Mouse (Mus musculus): ENCODE results near the gene N4bp1.

The N4bp1 gene

DNA sequence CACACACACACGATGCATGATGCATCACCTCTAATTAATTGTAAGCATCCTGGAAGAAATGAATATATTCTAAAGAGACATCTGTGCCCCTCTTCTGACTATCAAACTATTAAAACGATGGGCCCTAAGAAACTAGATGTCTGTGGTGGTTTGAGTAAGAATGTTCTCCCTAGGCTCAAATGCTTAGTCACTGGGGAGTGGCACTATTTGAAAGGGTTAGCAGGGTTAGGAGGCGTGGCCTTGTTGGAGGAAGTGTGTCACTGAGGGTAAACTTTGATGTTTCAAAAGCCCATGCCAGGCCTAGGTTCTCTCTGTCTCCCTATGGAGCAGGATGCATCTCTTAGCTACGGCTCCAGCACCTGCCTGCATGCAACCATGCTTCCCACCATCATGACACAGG is 10.3 kb upstream of the N4bp1 start:
- DNase-seq (ENCODE audit: low spot score in 2 of 2): no peak

- no peak for DNase-seq (ENCODE audit: low spot score in 2 of 2)
These were observed 9.2 kb upstream of the N4bp1 start for GRCm38 (mm10) chr8:86894194-86894761.

DNA sequence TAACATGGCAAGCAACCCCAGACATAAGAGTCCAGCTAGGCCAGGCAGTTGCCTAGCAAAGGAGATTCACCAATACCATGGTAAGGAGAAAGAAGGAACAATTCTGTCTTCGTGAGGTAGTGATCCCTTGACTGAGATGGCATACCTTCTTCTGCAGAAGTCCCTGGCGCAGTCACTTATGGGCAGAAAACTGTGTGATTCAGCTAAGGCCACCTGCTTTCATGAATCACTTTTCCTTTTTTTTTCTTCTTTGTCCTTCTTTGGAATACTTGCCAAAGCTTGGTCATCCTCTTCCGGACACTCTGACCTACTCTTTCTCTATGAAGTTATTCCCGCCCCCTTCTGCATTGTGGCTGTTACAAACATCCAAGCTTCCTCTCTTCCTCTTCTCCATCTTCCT is 8.5 kb upstream of the N4bp1 start:
- no peak for DNase-seq (ENCODE audit: low spot score in 2 of 2)

DNA sequence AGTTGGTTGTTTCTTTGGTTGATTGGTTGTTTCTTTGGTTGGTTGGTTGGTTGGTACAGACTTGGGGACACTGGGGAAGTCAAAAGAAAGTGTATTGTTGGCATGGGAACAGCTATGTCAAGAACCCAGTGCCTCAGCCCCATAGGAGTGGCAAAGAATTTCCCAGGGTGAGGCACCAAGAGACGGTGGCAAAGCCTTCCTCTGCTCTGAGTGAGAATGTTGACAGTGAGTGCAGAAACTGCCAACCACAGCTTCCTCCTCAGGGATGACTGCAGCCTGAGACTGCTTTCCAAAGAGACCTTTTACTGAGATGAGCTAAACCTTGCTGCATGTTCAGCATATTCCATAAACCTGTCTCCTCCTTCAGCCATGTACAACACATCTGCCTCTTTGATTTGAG is 6.5 kb upstream of the N4bp1 start:
- DNase-seq (ENCODE audit: low spot score in 2 of 2): no peak

- DNase-seq (ENCODE audit: low spot score in 2 of 2): peak in 1 of 2 experiments; percentile 33
These were observed 3.2 kb upstream of the N4bp1 start for GRCm38 (mm10) chr8:86888058-86888939.

DNA sequence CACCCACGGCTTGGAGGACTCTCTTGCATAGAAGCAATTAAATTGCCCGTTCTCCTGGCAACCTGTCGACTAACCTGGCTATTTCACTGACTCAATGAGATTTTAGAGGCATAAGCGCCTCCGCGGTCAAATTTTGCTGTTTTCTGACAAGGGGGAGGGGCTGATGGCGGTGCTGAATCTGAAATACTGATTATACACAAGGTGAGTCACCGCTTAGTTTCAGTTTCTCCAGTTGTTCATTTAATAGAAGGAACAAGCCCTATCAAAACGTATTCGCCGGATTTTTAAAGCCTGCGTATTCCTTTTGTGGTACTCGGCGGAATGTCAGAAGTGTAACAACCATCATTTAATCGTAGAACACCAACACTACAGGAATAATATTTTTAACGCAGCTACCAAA is 991 bp downstream of the N4bp1 start:
- DNase-seq (ENCODE audit: low spot score in 2 of 2): no peak

GRCm38 (mm10) chr8:86882568-86883478 is 2.2 kb downstream of the N4bp1 start:
- no peak for DNase-seq (ENCODE audit: low spot score in 2 of 2)

DNA sequence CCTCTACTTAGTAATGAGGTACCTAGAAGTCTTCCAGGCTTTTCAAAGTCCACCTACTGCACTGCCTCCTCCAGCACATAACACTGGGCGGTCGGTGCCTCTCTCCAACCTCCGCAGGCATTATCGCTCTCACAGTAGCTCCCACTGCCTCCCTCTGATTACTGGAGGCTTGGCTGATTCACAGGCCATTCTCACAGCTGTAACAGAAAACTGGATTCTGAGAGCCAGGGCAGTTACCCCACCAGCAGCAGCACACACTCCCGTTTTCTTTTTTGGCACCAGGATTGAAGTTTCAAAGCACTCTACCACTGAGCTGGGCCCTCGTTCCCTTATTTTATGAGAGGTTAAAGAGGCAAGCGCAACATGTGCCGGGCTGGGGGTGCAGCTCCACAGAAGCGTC is 3.1 kb downstream of the N4bp1 start:
- no peak for DNase-seq (ENCODE audit: low spot score in 2 of 2)

- DNase-seq (ENCODE audit: low spot score in 2 of 2): no peak
These were observed 3.9 kb downstream of the N4bp1 start for GRCm38 (mm10) chr8:86881068-86881609.

DNA sequence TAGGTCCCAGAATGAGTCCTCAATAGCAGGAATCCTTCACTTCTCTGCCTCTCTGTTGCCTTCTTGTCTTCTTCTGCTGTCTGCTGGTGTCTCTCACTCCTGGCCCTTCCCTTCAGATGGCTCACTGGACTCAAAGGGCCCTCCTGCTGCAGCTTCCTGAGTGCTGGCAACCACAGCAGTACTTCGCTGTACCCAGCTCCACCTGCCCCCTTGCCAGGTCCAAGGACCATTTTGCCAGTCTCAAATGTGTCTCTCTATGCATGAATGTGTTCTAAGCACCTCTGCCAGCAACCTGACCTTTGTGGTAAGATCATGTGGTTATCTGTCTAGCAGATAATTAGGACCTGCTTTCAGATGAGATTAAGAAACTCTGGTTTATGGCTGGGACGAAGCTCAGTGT is 8.2 kb downstream of the N4bp1 start:
- no peak for DNase-seq (ENCODE audit: low spot score in 2 of 2)

GRCm38 (mm10) chr8:86874055-86874454 is 11.0 kb downstream of the N4bp1 start:
- no peak for DNase-seq (ENCODE audit: low spot score in 2 of 2)

- no peak for DNase-seq (ENCODE audit: low spot score in 2 of 2)
These were observed 11.9 kb downstream of the N4bp1 start for GRCm38 (mm10) chr8:86873151-86873550.

GRCm38 (mm10) chr8:86872097-86872815 is 12.8 kb downstream of the N4bp1 start:
- DNase-seq (ENCODE audit: low spot score in 2 of 2): no peak

- no peak for DNase-seq (ENCODE audit: low spot score in 2 of 2)
These were observed 13.6 kb downstream of the N4bp1 start for GRCm38 (mm10) chr8:86871421-86871820.

- no peak for DNase-seq (ENCODE audit: low spot score in 2 of 2)
These were observed 14.3 kb downstream of the N4bp1 start for GRCm38 (mm10) chr8:86870771-86871170.

- DNase-seq (ENCODE audit: low spot score in 2 of 2): no peak
These were observed 17.0 kb downstream of the N4bp1 start for GRCm38 (mm10) chr8:86868041-86868440.

DNA sequence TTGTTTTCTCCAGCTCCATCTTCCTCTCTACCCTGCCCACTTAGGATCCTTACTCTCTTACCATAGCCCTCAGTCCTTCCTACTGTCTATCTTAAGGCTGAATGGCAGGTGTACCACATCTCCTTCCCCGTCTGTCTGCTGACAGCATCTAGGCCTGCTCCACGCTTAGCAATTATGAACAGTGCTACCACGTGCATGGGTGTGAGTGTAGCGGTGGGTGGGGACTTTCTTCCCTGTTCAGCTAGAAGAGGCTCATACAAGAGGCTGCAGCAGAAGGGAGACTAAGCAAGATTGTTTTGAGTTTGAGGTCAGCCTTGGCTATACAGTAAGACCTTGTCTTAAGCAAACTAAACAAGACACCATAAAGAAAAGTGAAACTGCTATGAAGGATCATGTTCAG is 20.3 kb downstream of the N4bp1 start:
- DNase-seq (ENCODE audit: low spot score in 2 of 2): no peak

- DNase-seq (ENCODE audit: low spot score in 2 of 2): no peak
These were observed 22.2 kb downstream of the N4bp1 start for GRCm38 (mm10) chr8:86862837-86863236.

GRCm38 (mm10) chr8:86862155-86862816 is 22.8 kb downstream of the N4bp1 start:
- DNase-seq (ENCODE audit: low spot score in 2 of 2): no peak

DNA sequence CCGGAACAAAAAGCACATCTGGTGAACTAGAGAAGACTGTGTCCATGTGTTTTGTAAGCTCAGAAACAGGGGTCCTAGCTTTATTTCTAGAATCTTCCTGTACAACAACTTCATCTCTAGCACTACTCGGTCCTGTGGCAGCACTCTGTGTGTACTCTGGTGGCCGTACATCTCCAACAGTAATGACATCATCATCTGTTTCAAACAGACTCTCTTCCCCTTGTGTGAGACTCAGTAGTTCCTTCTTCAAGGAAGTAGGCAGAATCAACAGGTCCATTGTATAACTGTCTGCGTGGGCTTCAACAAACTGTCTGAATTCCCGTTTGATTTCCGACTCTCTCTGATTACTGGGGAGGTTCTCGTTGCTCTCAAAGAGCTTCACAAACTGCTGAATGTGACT is 23.5 kb downstream of the N4bp1 start:
- DNase-seq (ENCODE audit: low spot score in 2 of 2): no peak

- no peak for DNase-seq (ENCODE audit: low spot score in 2 of 2)
These were observed 28.8 kb downstream of the N4bp1 start for GRCm38 (mm10) chr8:86856248-86856647.

Data from spleen, postnatal 4 days (tissue).